Comparison of ENCODE assay signal across 1 mouse cellular context in genomic region chr2:146511911-146512580, GRCm38 (mm10).
TF ChIP-seq lines count a peak whose summit lies in the region.

TSS of gene Ralgapa2 (minus strand) at chr2:146512344.

TF ChIP-seq in MEL, 35 proteins besides CTCF, POLR2A, EP300 and RAD21 (continued from another document):
- 0 out of 2 replicates have a peak, but pooled peaks have one; percentile 74 for TF ChIP-seq MAZ (IDR thresholded peaks at IDR 0.05; ENCODE audit: low read depth, low read length)
- no peak for TF ChIP-seq TBP (IDR thresholded peaks at IDR 0.05; ENCODE audit: low read depth, low read length)
- peak in 1 of 2 experiments; percentile 32; a peak in 1 of 4 replicates for TF ChIP-seq USF2 (IDR thresholded peaks at IDR 0.05; ENCODE audit: borderline replicate concordance in 1 of 2, insufficient read depth in 1 of 2, low read depth in 1 of 2, low read length in 2 of 2)
- no peak for TF ChIP-seq ZC3H11A (IDR thresholded peaks at IDR 0.05; ENCODE audit: low read depth, low read length)
- TF ChIP-seq HCFC1 (IDR thresholded peaks at IDR 0.05; ENCODE audit: low read depth, low read length) = peak; percentile 97
